Mouse (Mus musculus): Measurements from ENCODE around the gene Cst6.

GRCm38 (mm10) chr19:5365751-5366150 is 16.4 kb upstream of the Cst6 start:
- TF ChIP-seq CTCF (IDR thresholded peaks at IDR 0.05; ENCODE audit: low read depth) (no peak), EP300 (IDR thresholded peaks at IDR 0.05; ENCODE audit: low read depth) (no peak)
